Mouse (Mus musculus): ENCODE results near the gene Phf24.

GRCm38 (mm10) chr4:42945445-42945844, 29.0 kb downstream of the Phf24 start:
- TF ChIP-seq GABPA (IDR thresholded peaks at IDR 0.05; ENCODE audit: insufficient replicate concordance, low read depth, low read length) (no peak), POLR2A (IDR thresholded peaks at IDR 0.05; ENCODE audit: low read depth, low read length) (no peak), TCF12 (IDR thresholded peaks at IDR 0.05; ENCODE audit: low read depth, low read length) (no peak), MAX (IDR thresholded peaks at IDR 0.05; ENCODE audit: low read length) (no peak), CTCF (conservative IDR thresholded peaks at IDR 0.05 in 1 of 2, IDR thresholded peaks at IDR 0.05 in 1 of 2; ENCODE audit: low read depth in 2 of 2, low read length in 2 of 2) (no peak), ZC3H11A (IDR thresholded peaks at IDR 0.05; ENCODE audit: low read depth, low read length) (no peak), MYC (IDR thresholded peaks at IDR 0.05; ENCODE audit: low read depth, low read length) (no peak), CHD1 (IDR thresholded peaks at IDR 0.05; ENCODE audit: low read depth, low read length) (no peak), HCFC1 (IDR thresholded peaks at IDR 0.05; ENCODE audit: low read depth, low read length) (no peak)

Measured in CH12.LX (cell line).